Mouse (Mus musculus) myocyte (in vitro differentiated cells): ENCODE data around the gene Lrrc10.

Experiments used
- MYOG ChIP-seq, 3 experiments: IDR thresholded peaks; one replicate each; pipeline ENCODE4 v1.6.1; 2011; ENCODE audit warnings: control low read depth in 2 of 3, low read depth in 2 of 3, mild to moderate bottlenecking in 2 of 3; ENCODE audit not compliant: insufficient read length in 2 of 3, control insufficient read depth in 1 of 3, insufficient read depth in 1 of 3
- POLR2A ChIP-seq: IDR thresholded peaks from one replicate; pipeline ENCODE4 v1.6.1; 2011; ENCODE audit warnings: low read depth, mild to moderate bottlenecking, control low read depth, moderate library complexity; ENCODE audit not compliant: insufficient read length
- POLR2AphosphoS2 ChIP-seq: IDR thresholded peaks from one replicate; pipeline ENCODE4 v1.6.1; 2011; ENCODE audit warnings: low read depth, control low read depth; ENCODE audit not compliant: insufficient read length
- TCF12 ChIP-seq: IDR thresholded peaks from one replicate; pipeline ENCODE4 v1.6.1; 2011; ENCODE audit warnings: mild to moderate bottlenecking, control low read depth; ENCODE audit not compliant: poor library complexity, insufficient read depth, severe bottlenecking

- TF ChIP-seq TCF12 (no peak), POLR2A (no peak), POLR2AphosphoS2 (no peak), MYOG (IDR thresholded peaks at IDR 0.05; ENCODE audit: control insufficient read depth in 1 of 3, insufficient read depth in 1 of 3, insufficient read length in 2 of 3, low read depth in 2 of 3) (no peak)
These were observed 35.5 kb upstream of the Lrrc10 start for GRCm38 (mm10) chr10:117009691-117010090.
